Mouse (Mus musculus) kidney, embryonic 16.5 days (tissue): ENCODE data around the gene Ppfia4. TPM values are rescaled to one million over a fixed set of nuclear protein-coding genes. Genes with fewer than 3 reads are reported as not detected.

ENCODE experiments used
- polyA plus RNA-seq: library from polyadenylated mRNA; unstranded; fragments of >200 nt; fragmentation: Nextera tagmentation; extraction: Ambion mirVana; gene quantifications from 2 replicates; pipeline ENCODE4 v1.2.1, GENCODE M21; 2015

Ppfia4 gene
- polyA plus RNA-seq, 1 experiment from 2014 or later, result 3.9 TPM

Other genes starting within 250 kb of the Ppfia4 start
- 0.17 and 0.21 TPM in 2 replicates for gene Chit1, start 221.7 kb downstream of the Ppfia4 start, polyA plus RNA-seq
- gene Chil1, start 150.8 kb downstream of the Ppfia4 start, polyA plus RNA-seq, result 0.85 and 1.4 TPM in 2 replicates
- gene Mybph, start 139.5 kb downstream of the Ppfia4 start, polyA plus RNA-seq, result 1.6 and 1.7 TPM in 2 replicates
- gene Adora1, start 97.5 kb downstream of the Ppfia4 start, polyA plus RNA-seq, result 10.4 and 10.6 TPM in 2 replicates
- gene Myog, start 42.9 kb downstream of the Ppfia4 start, polyA plus RNA-seq, result 2.4 and 3.4 TPM in 2 replicates
- 79.0 and 88.8 TPM in 2 replicates for gene Tmem183a, start 29.1 kb upstream of the Ppfia4 start, polyA plus RNA-seq
- gene 4933406M09Rik, start 53.0 kb upstream of the Ppfia4 start, polyA plus RNA-seq, result not detected in 2 replicates
- 42.7 and 44.1 TPM in 2 replicates for gene Cyb5r1, start 72.6 kb upstream of the Ppfia4 start, polyA plus RNA-seq
- gene Adipor1, start 82.5 kb upstream of the Ppfia4 start, polyA plus RNA-seq, result 98.2 and 101 TPM in 2 replicates
- 32.4 and 35.4 TPM in 2 replicates for gene Klhl12, start 122.6 kb upstream of the Ppfia4 start, polyA plus RNA-seq
- 46.9 and 47.0 TPM in 2 replicates for gene Rabif, start 161.7 kb upstream of the Ppfia4 start, polyA plus RNA-seq
- gene Mgat4e, start 216.8 kb upstream of the Ppfia4 start, polyA plus RNA-seq, result not detected in 2 replicates
- gene Kdm5b, start 227.2 kb upstream of the Ppfia4 start, polyA plus RNA-seq, result 47.4 and 55.4 TPM in 2 replicates